Comparison of ENCODE assay signal across 8 mouse cellular contexts in the genomic region with DNA sequence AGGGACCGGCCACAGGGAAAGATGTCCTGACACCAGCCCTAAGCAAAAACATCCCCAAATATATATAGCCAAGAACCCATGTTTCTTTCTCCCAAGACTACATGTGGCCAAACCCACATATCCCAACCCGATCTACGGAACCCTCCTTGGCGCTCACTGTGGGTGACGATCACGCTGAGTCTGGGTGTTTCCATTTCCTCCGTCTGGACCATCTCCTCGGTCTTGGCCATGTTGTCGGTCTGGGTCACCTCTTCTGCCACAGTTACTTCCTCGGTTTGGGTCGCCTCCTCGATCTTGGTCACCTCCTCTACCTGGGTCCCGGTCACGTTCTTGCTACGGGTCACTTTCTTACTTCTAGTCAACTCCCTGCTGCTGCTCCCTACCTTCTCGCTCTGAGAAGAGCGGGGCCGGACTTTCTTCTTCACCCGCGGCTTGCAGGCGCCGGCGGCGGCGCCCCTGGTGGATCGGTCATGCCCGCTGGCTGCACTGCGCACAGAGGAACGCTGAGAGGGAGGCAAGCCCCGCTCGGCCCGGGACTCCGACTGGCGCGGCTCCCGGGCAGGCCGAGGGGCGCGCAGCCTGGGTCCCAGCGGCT. TPM values are rescaled to one million over a fixed set of nuclear protein-coding genes. Genes with fewer than 3 reads are reported as not detected.
DNase-seq lines count a peak whose midpoint lies in the region; ATAC-seq and TF ChIP-seq lines count a peak whose summit lies in the region.

No protein-coding gene starts in this region.

- H3K9ac ChIP-seq in embryonic facial prominence, embryonic 13.5 days, result peak overlapping the region; percentile 90

- peak overlapping the region; percentile 92 for H3K4me3 ChIP-seq in heart, embryonic 10.5 days
- peak overlapping the region; percentile 90 for H3K4me3 ChIP-seq in embryonic facial prominence, embryonic 13.5 days
- H3K4me3 ChIP-seq in limb, embryonic 10.5 days, result peak overlapping the region; percentile 94
- H3K4me3 ChIP-seq in myocyte, result peak overlapping the region; percentile 61

- WGBS in heart, embryonic 10.5 days, result under 1% methylated on average over 40 of the region's 40 CpGs
- under 1% methylated on average over 40 of the region's 40 CpGs for WGBS in embryonic facial prominence, embryonic 13.5 days
- under 1% methylated on average over 40 of the region's 40 CpGs for WGBS in limb, embryonic 10.5 days

- peaks cover 63% of the 10 kb centered on the region for H3K36me3 ChIP-seq in heart, embryonic 10.5 days
- H3K36me3 ChIP-seq in embryonic facial prominence, embryonic 13.5 days, result peaks cover 52% of the 10 kb centered on the region
- H3K36me3 ChIP-seq in limb, embryonic 10.5 days, result peaks cover 65% of the 10 kb centered on the region
- peaks cover 34% of the 10 kb centered on the region for H3K36me3 ChIP-seq in myocyte (ENCODE audit: control insufficient read depth, insufficient read depth)

- peak overlapping the region; percentile 95 for H3K27ac ChIP-seq in heart, embryonic 10.5 days
- H3K27ac ChIP-seq in embryonic facial prominence, embryonic 13.5 days, result peak overlapping the region; percentile 83
- H3K27ac ChIP-seq in limb, embryonic 10.5 days, result peak overlapping the region; percentile 93

- peaks cover 43% of the 10 kb centered on the region for H3K79me2 ChIP-seq in myocyte (ENCODE audit: control insufficient read depth, insufficient read depth)

- no peaks in the 10 kb centered on the region for H3K9me3 ChIP-seq in heart, embryonic 10.5 days
- no peaks in the 10 kb centered on the region for H3K9me3 ChIP-seq in embryonic facial prominence, embryonic 13.5 days
- H3K9me3 ChIP-seq in limb, embryonic 10.5 days (replicated peaks), result no peaks in the 10 kb centered on the region

- DNase-seq in heart, embryonic 10.5 days (ENCODE audit: low spot score), result peak; percentile 81
- DNase-seq in heart, postnatal 25 days (ENCODE audit: low spot score), result no peak
- DNase-seq in A20 (ENCODE audit: low read depth, low spot score), result peak; percentile 83
- DNase-seq in limb, embryonic 10.5 days (ENCODE audit: low spot score), result no peak
- no peak for DNase-seq in layer of hippocampus, postnatal 10 days (ENCODE audit: low spot score in 2 of 2)
- no peak for DNase-seq in kidney, postnatal 4 days

- TF ChIP-seq POLR2A in myocyte (IDR thresholded peaks at IDR 0.05; ENCODE audit: insufficient read length, low read depth), result no peak

- intact Hi-C loops in heart, postnatal 25 days (cut with DNase I), result loop anchor here (2.0 to 5.0 kb wide), 2 partner anchors 95 to 173 kb away; a partner anchor contains a TSS

- H3K27me3 ChIP-seq in heart, embryonic 10.5 days (ENCODE audit: insufficient read depth, poor library complexity, severe bottlenecking), result no peaks in the 10 kb centered on the region
- no peaks in the 10 kb centered on the region for H3K27me3 ChIP-seq in embryonic facial prominence, embryonic 13.5 days
- no peaks in the 10 kb centered on the region for H3K27me3 ChIP-seq in limb, embryonic 10.5 days (ENCODE audit: low read depth, poor library complexity, severe bottlenecking)
- H3K27me3 ChIP-seq in myocyte (ENCODE audit: control insufficient read depth, insufficient read depth, insufficient read length), result no peaks in the 10 kb centered on the region

- H3ac ChIP-seq in myocyte (ENCODE audit: control insufficient read depth, insufficient read length), result peak overlapping the region; percentile 80

- H3K4me1 ChIP-seq in heart, embryonic 10.5 days, result peaks cover 18% of the 10 kb centered on the region
- H3K4me1 ChIP-seq in embryonic facial prominence, embryonic 13.5 days, result peaks cover 25% of the 10 kb centered on the region
- H3K4me1 ChIP-seq in limb, embryonic 10.5 days, result peaks cover 23% of the 10 kb centered on the region

- ATAC-seq in embryonic facial prominence, embryonic 13.5 days (ENCODE audit: insufficient number of reproducible peaks, insufficient read depth, low FRiP score, low TSS enrichment, low read depth), result no peak

- H3K4me2 ChIP-seq in embryonic facial prominence, embryonic 13.5 days, result peak overlapping the region; percentile 70
- peak overlapping the region; percentile 67 for H3K4me2 ChIP-seq in myocyte (ENCODE audit: low read depth)

TF ChIP-seq in myocyte, 11 proteins besides CTCF, POLR2A, EP300 and RAD21:
- TF ChIP-seq TCF3 (IDR thresholded peaks at IDR 0.05; ENCODE audit: insufficient read length, low read depth) (peak; percentile 16), SRF (IDR thresholded peaks at IDR 0.05; ENCODE audit: control insufficient read depth, insufficient read length, low read depth) (no peak)
TF ChIP-seq in myocyte: peak in this region for 1.

RNA-seq across cellular contexts. Expression of a gene that starts 0.4 kb away (rescaled TPM):
- 181 and 209 TPM in 2 replicates for polyA plus RNA-seq in heart, embryonic 10.5 days (2016; fragmentation: Nextera tagmentation; extraction: Ambion mirVana)
- 100 to 1,000 TPM; 247 to 264 TPM for total RNA-seq in heart, postnatal 25 days (2021)
- polyA plus RNA-seq in embryonic facial prominence, embryonic 13.5 days (2015; fragmentation: Nextera tagmentation; extraction: Ambion mirVana), result 233 and 253 TPM in 2 replicates
- 225 and 227 TPM in 2 replicates for polyA plus RNA-seq in limb, embryonic 10.5 days (2016; fragmentation: Nextera tagmentation; extraction: Ambion mirVana)
- polyA plus RNA-seq in myocyte (2012; fragmentation: generic; extraction: Trizol), result 330 TPM
- total RNA-seq in layer of hippocampus, postnatal 10 days (2021), result 100 to 1,000 TPM; 163 to 170 TPM

RNA-seq across cellular contexts. Expression of a gene that starts 0.5 kb away (rescaled TPM):
- polyA plus RNA-seq in heart, embryonic 10.5 days (2016; fragmentation: Nextera tagmentation; extraction: Ambion mirVana), result 72.3 and 76.7 TPM in 2 replicates
- total RNA-seq in heart, postnatal 25 days (2021), result 10 to 100 TPM; 33.7 to 35.9 TPM
- polyA plus RNA-seq in embryonic facial prominence, embryonic 13.5 days (2015; fragmentation: Nextera tagmentation; extraction: Ambion mirVana), result 114 and 129 TPM in 2 replicates
- 85.9 and 92.7 TPM in 2 replicates for polyA plus RNA-seq in limb, embryonic 10.5 days (2016; fragmentation: Nextera tagmentation; extraction: Ambion mirVana)
- 62.2 TPM for polyA plus RNA-seq in myocyte (2012; fragmentation: generic; extraction: Trizol)
- total RNA-seq in layer of hippocampus, postnatal 10 days (2021), result 10 to 100 TPM; 71.9 to 75.3 TPM

RNA-seq across cellular contexts. Expression of a gene that starts 23.0 kb away (rescaled TPM):
- 76.5 and 87.4 TPM in 2 replicates for polyA plus RNA-seq in heart, embryonic 10.5 days (2016; fragmentation: Nextera tagmentation; extraction: Ambion mirVana)
- total RNA-seq in heart, postnatal 25 days (2021), result 10 to 100 TPM; 20.1 to 21.3 TPM
- polyA plus RNA-seq in embryonic facial prominence, embryonic 13.5 days (2015; fragmentation: Nextera tagmentation; extraction: Ambion mirVana), result 101 and 107 TPM in 2 replicates
- 101 and 109 TPM in 2 replicates for polyA plus RNA-seq in limb, embryonic 10.5 days (2016; fragmentation: Nextera tagmentation; extraction: Ambion mirVana)
- polyA plus RNA-seq in myocyte (2012; fragmentation: generic; extraction: Trizol), result 27.0 TPM
- total RNA-seq in layer of hippocampus, postnatal 10 days (2021), result 10 to 100 TPM; 61.5 to 64.2 TPM

RNA-seq across cellular contexts. Expression of a gene that starts 27.8 kb away (rescaled TPM):
- polyA plus RNA-seq in heart, embryonic 10.5 days (2016; fragmentation: Nextera tagmentation; extraction: Ambion mirVana), result 6.2 and 10.2 TPM in 2 replicates
- under 1 TPM in 1 of 2 experiments, not detected in 1; 0.78 TPM for total RNA-seq in heart, postnatal 25 days (2021)
- not detected in 2 replicates for polyA plus RNA-seq in embryonic facial prominence, embryonic 13.5 days (2015; fragmentation: Nextera tagmentation; extraction: Ambion mirVana)
- polyA plus RNA-seq in limb, embryonic 10.5 days (2016; fragmentation: Nextera tagmentation; extraction: Ambion mirVana), result not detected in 2 replicates
- polyA plus RNA-seq in myocyte (2012; fragmentation: generic; extraction: Trizol), result 12.5 TPM
- not detected for total RNA-seq in layer of hippocampus, postnatal 10 days (2021)

Comparison
In these comparisons a context has a peak if more than half of its experiments do, and no peak if none do; other contexts are left out.
1. DNase-seq: peak in heart, embryonic 10.5 days (single experiment) and A20 (single experiment); none in heart, postnatal 25 days (single experiment), limb, embryonic 10.5 days (single experiment), layer of hippocampus, postnatal 10 days (0 of 2) and kidney, postnatal 4 days (0 of 2).
2. Peak in every context shown above with its lines, with median percentiles within 50 percentile points of each other: H3K27ac ChIP-seq and H3K4me3 ChIP-seq.